Mouse (Mus musculus): ENCODE data around the gene Ina. TPM values are rescaled to one million over a fixed set of nuclear protein-coding genes. Genes with fewer than 3 reads are reported as not detected.
A peak's percentile ranks its signal among the peaks of the same experiment; 100 is the strongest.
"Not testable (repeated sequence)": the region's sequence is repeated elsewhere in the genome, so short reads cannot be mapped to it uniquely, and the experiment has no call there.

Ina gene
- polyA plus RNA-seq, 1 experiment from 2014 or later = not detected

- H3K27me3 ChIP-seq (ENCODE audit: insufficient read depth, low read length) = no peaks in the 10 kb centered on the region
- TF ChIP-seq EP300 (IDR thresholded peaks at IDR 0.05; ENCODE audit: low read depth) (no peak), CTCF (IDR thresholded peaks at IDR 0.05; ENCODE audit: low read depth) (no peak)
- H3K27ac ChIP-seq (ENCODE audit: low read depth) = peak overlapping the region; percentile 86
- H3K4me1 ChIP-seq (ENCODE audit: insufficient read depth) = peaks cover 43% of the 10 kb centered on the region
- no peaks in the 10 kb centered on the region for H3K9me3 ChIP-seq (ENCODE audit: low read length)
- no peak overlapping the region for H3K4me3 ChIP-seq (ENCODE audit: low read depth, low read length)
- H3K4me2 ChIP-seq (ENCODE audit: low read depth, low read length) = peak overlapping the region; percentile 42; the same call in 1 of the 2 replicates
- ATAC-seq = no peak
- H3K36me3 ChIP-seq (replicated peaks; ENCODE audit: insufficient read depth, low read length) = no peaks in the 10 kb centered on the region
- DNase-seq = no peak
- H3K9ac ChIP-seq (replicated peaks) = no peak overlapping the region
- 64% methylated on average over 20 of the region's 20 CpGs for WGBS (ENCODE audit: insufficient replicate concordance)
Observed at GRCm38 (mm10) chr19:46989479-46990152, 24.9 kb upstream of the Ina start.

- no peak overlapping the region for H3K4me3 ChIP-seq (ENCODE audit: low read depth, low read length)
- 82% methylated on average over 3 of the region's 3 CpGs for WGBS (ENCODE audit: insufficient replicate concordance)
- TF ChIP-seq CTCF (IDR thresholded peaks at IDR 0.05; ENCODE audit: low read depth) (no peak), EP300 (IDR thresholded peaks at IDR 0.05; ENCODE audit: low read depth) (no peak)
- ATAC-seq (no peak), DNase-seq (no peak)
- no peaks in the 10 kb centered on the region for H3K36me3 ChIP-seq (replicated peaks; ENCODE audit: insufficient read depth, low read length)
- H3K27me3 ChIP-seq (ENCODE audit: insufficient read depth, low read length) = no peaks in the 10 kb centered on the region
- no peak overlapping the region for H3K9ac ChIP-seq (replicated peaks)
- H3K4me2 ChIP-seq (ENCODE audit: low read depth, low read length) = peak overlapping the region; percentile 42; the same call in 1 of the 2 replicates
- H3K4me1 ChIP-seq (ENCODE audit: insufficient read depth) = peaks cover 38% of the 10 kb centered on the region
- H3K27ac ChIP-seq (ENCODE audit: low read depth) = no peak overlapping the region
- no peaks in the 10 kb centered on the region for H3K9me3 ChIP-seq (ENCODE audit: low read length)
Observed at GRCm38 (mm10) chr19:46990153-46990518, 24.4 kb upstream of the Ina start.

- H3K4me3 ChIP-seq (ENCODE audit: low read depth, low read length); H3K27me3 ChIP-seq (ENCODE audit: insufficient read depth, low read length); H3K9me3 ChIP-seq (ENCODE audit: low read length); ATAC-seq; H3K27ac ChIP-seq (ENCODE audit: low read depth); H3K9ac ChIP-seq (replicated peaks); H3K36me3 ChIP-seq (replicated peaks; ENCODE audit: insufficient read depth, low read length); DNase-seq; H3K4me2 ChIP-seq (ENCODE audit: low read depth, low read length): not testable (repeated sequence)
- peaks cover 36% of the 10 kb centered on the region for H3K4me1 ChIP-seq (ENCODE audit: insufficient read depth)
- WGBS (ENCODE audit: insufficient replicate concordance) = 70% methylated on average over 8 of the region's 8 CpGs
Observed at GRCm38 (mm10) chr19:46990625-46991024, 23.9 kb upstream of the Ina start.

- Histone ChIP-seq H3K4me3 (ENCODE audit: low read depth, low read length) (no peak overlapping the region), H3K4me1 (ENCODE audit: insufficient read depth) (peaks cover 35% of the 10 kb centered on the region), H3K9me3 (ENCODE audit: low read length) (no peaks in the 10 kb centered on the region), H3K27me3 (ENCODE audit: insufficient read depth, low read length) (no peaks in the 10 kb centered on the region), H3K27ac (ENCODE audit: low read depth) (no peak overlapping the region), H3K4me2 (ENCODE audit: low read depth, low read length) (no peak overlapping the region), H3K9ac (replicated peaks) (no peak overlapping the region), H3K36me3 (replicated peaks; ENCODE audit: insufficient read depth, low read length) (no peaks in the 10 kb centered on the region)
- TF ChIP-seq CTCF (IDR thresholded peaks at IDR 0.05; ENCODE audit: low read depth) = peak; percentile 99
- no peak for TF ChIP-seq EP300 (IDR thresholded peaks at IDR 0.05; ENCODE audit: low read depth)
- 7% methylated on average over 5 of the region's 5 CpGs for WGBS (ENCODE audit: insufficient replicate concordance)
- DNase-seq = peak; percentile 90
- ATAC-seq = peak; percentile 55
Observed at GRCm38 (mm10) chr19:46991145-46991544, 23.4 kb upstream of the Ina start.

- not testable (repeated sequence) for H3K9me3 ChIP-seq (ENCODE audit: low read length); H3K27me3 ChIP-seq (ENCODE audit: insufficient read depth, low read length); H3K27ac ChIP-seq (ENCODE audit: low read depth); ATAC-seq; H3K9ac ChIP-seq (replicated peaks); H3K4me2 ChIP-seq (ENCODE audit: low read depth, low read length); DNase-seq; H3K36me3 ChIP-seq (replicated peaks; ENCODE audit: insufficient read depth, low read length); H3K4me3 ChIP-seq (ENCODE audit: low read depth, low read length)
- WGBS (ENCODE audit: insufficient replicate concordance) = 69% methylated on average over 4 of the region's 4 CpGs
- peaks cover 30% of the 10 kb centered on the region for H3K4me1 ChIP-seq (ENCODE audit: insufficient read depth)
- TF ChIP-seq CTCF (IDR thresholded peaks at IDR 0.05; ENCODE audit: low read depth) = 0 out of 2 replicates have a peak, but pooled peaks have one; percentile 14
Observed at GRCm38 (mm10) chr19:46992329-46992728, 22.2 kb upstream of the Ina start.

- Histone ChIP-seq H3K27me3 (ENCODE audit: insufficient read depth, low read length) (no peaks in the 10 kb centered on the region), H3K27ac (ENCODE audit: low read depth) (no peak overlapping the region), H3K4me1 (ENCODE audit: insufficient read depth) (no peaks in the 10 kb centered on the region), H3K9ac (replicated peaks) (no peak overlapping the region), H3K4me3 (ENCODE audit: low read depth, low read length) (no peak overlapping the region), H3K4me2 (ENCODE audit: low read depth, low read length) (no peak overlapping the region), H3K36me3 (replicated peaks; ENCODE audit: insufficient read depth, low read length) (no peaks in the 10 kb centered on the region), H3K9me3 (ENCODE audit: low read length) (no peaks in the 10 kb centered on the region)
- ATAC-seq (no peak), DNase-seq (no peak)
- 80% methylated on average over 9 of the region's 9 CpGs for WGBS (ENCODE audit: insufficient replicate concordance)
- no peak for TF ChIP-seq EP300 (IDR thresholded peaks at IDR 0.05; ENCODE audit: low read depth)
- TF ChIP-seq CTCF (IDR thresholded peaks at IDR 0.05; ENCODE audit: low read depth) = no peak
Observed at GRCm38 (mm10) chr19:46996095-46996494, 18.4 kb upstream of the Ina start.

Measured in liver, postnatal 0 days (tissue).